ENCODE assay signal across 8 mouse cellular contexts in genomic region chr12:86946301-86946781, GRCm38 (mm10). TPM values are rescaled to one million over a fixed set of nuclear protein-coding genes. Genes with fewer than 3 reads are reported as not detected.
DNase-seq lines count a peak whose midpoint lies in the region; ATAC-seq and TF ChIP-seq lines count a peak whose summit lies in the region.
"Had no signal": no experiment of that assay in that cellular context is flagged by ENCODE, and none has a peak within 500 bp of the region (broad histone marks: within the 10 kb centered on the region; RNA-seq: fewer than 3 reads in every experiment).

No protein-coding gene starts in this region.

- peak overlapping the region; percentile 92 for H3K9ac ChIP-seq in lung, embryonic 14.5 days
- H3K9ac ChIP-seq in heart, postnatal 0 days (replicated peaks; ENCODE audit: low read depth, low read length) = peak overlapping the region; percentile 91

- H3K36me3 ChIP-seq in lung, embryonic 14.5 days (ENCODE audit: insufficient read depth) = no peaks in the 10 kb centered on the region
- H3K36me3 ChIP-seq in heart, postnatal 0 days (replicated peaks; ENCODE audit: control insufficient read depth, insufficient read depth, low read length) = no peaks in the 10 kb centered on the region

- no peak for TF ChIP-seq CTCF in lung, embryonic 14.5 days (IDR thresholded peaks at IDR 0.05; ENCODE audit: low read depth)
- no peak for TF ChIP-seq CTCF in heart, postnatal 0 days (IDR thresholded peaks at IDR 0.05; ENCODE audit: low read depth)

- H3K4me3 ChIP-seq in lung, embryonic 14.5 days (ENCODE audit: low read depth, low read length) = peak overlapping the region; percentile 71
- H3K4me3 ChIP-seq in brown adipose tissue, adult 24 weeks (ENCODE audit: insufficient read depth, low read depth, low read length) = peak overlapping the region; percentile 73
- peak overlapping the region; percentile 82 for H3K4me3 ChIP-seq in heart, postnatal 0 days (ENCODE audit: low read depth, low read length)

- under 1% methylated on average over 17 of the region's 17 CpGs for WGBS in lung, embryonic 14.5 days
- WGBS in heart, postnatal 0 days = under 1% methylated on average over 17 of the region's 17 CpGs

- no peak for TF ChIP-seq EP300 in heart, postnatal 0 days (IDR thresholded peaks at IDR 0.05; ENCODE audit: low read depth)

- H3K9me3 ChIP-seq in lung, embryonic 14.5 days (ENCODE audit: low read depth, low read length) = no peaks in the 10 kb centered on the region
- no peaks in the 10 kb centered on the region for H3K9me3 ChIP-seq in heart, postnatal 0 days (replicated peaks; ENCODE audit: control insufficient read depth, low read length)

- peak overlapping the region; percentile 86 for H3K4me2 ChIP-seq in lung, embryonic 14.5 days
- H3K4me2 ChIP-seq in heart, postnatal 0 days (ENCODE audit: low read depth, low read length) = peak overlapping the region; percentile 96

- H3K4me1 ChIP-seq in lung, embryonic 14.5 days (ENCODE audit: insufficient read depth) = peaks cover 18% of the 10 kb centered on the region
- H3K4me1 ChIP-seq in brown adipose tissue, adult 24 weeks (ENCODE audit: control insufficient read depth, insufficient read depth, insufficient read length, low read length) = peaks cover 6% of the 10 kb centered on the region
- peaks cover 36% of the 10 kb centered on the region for H3K4me1 ChIP-seq in heart, postnatal 0 days (ENCODE audit: control insufficient read depth, insufficient read depth)

- DNase-seq in lung, embryonic 14.5 days = peak; percentile 57
- DNase-seq in lung, adult 18-20 months = no peak
- DNase-seq in heart, postnatal 0 days (ENCODE audit: low spot score) = peak; percentile 43
- peak; percentile 20 for DNase-seq in lung, postnatal 36 days
- DNase-seq in gastrocnemius, postnatal 25 days = no peak

- H3K27me3 ChIP-seq in lung, embryonic 14.5 days (ENCODE audit: insufficient read depth, low read length) = no peaks in the 10 kb centered on the region
- no peaks in the 10 kb centered on the region for H3K27me3 ChIP-seq in heart, postnatal 0 days (ENCODE audit: control insufficient read depth, insufficient read depth, low read length)

- peak overlapping the region; percentile 99 for H3K27ac ChIP-seq in lung, embryonic 14.5 days (ENCODE audit: low read depth)
- peak overlapping the region; percentile 93 for H3K27ac ChIP-seq in brown adipose tissue, adult 24 weeks (replicated peaks; ENCODE audit: low read depth, low read length)
- H3K27ac ChIP-seq in heart, postnatal 0 days (ENCODE audit: low read depth) = peak overlapping the region; percentile 100

- no peak for ATAC-seq in lung, embryonic 14.5 days (ENCODE audit: insufficient read depth)
- ATAC-seq in heart, postnatal 0 days (ENCODE audit: insufficient read depth, low read depth) = no peak
- ATAC-seq in monocyte, adult 5-6 weeks (replicated peaks; ENCODE audit: insufficient number of reproducible peaks, low FRiP score, low TSS enrichment, poor library complexity, severe bottlenecking) = no peak

RNA-seq across cellular contexts. Expression of gene Cipc, which starts 0.5 kb away (rescaled TPM):
- 22.4 and 24.3 TPM in 2 replicates for polyA plus RNA-seq in lung, embryonic 14.5 days (2014; fragmentation: Nextera tagmentation; extraction: Ambion mirVana)
- polyA plus RNA-seq in brown adipose tissue, adult 24 weeks (2012; ENCODE audit: insufficient read depth, insufficient read length, missing spikeins) = 15.9 and 16.4 TPM in 2 replicates
- 26.2 and 41.6 TPM in 2 replicates for total RNA-seq in heart, postnatal 0 days (2014; rRNA removed; ENCODE audit: low replicate concordance)
- 18.7 and 20.9 TPM in 2 replicates for polyA plus RNA-seq in heart, postnatal 0 days (2015; fragmentation: Nextera tagmentation; extraction: Ambion mirVana)
- total RNA-seq in monocyte, adult 5-6 weeks (2017) = 25.1 to 34.7 TPM (median 25.9 TPM) in 3 replicates
- total RNA-seq in gastrocnemius, postnatal 25 days (2021) = 10 to 100 TPM; 22.7 to 32.3 TPM

RNA-seq across cellular contexts. Expression of gene Zdhhc22, which starts 43.9 kb away (rescaled TPM):
- polyA plus RNA-seq in lung, embryonic 14.5 days (2014; fragmentation: Nextera tagmentation; extraction: Ambion mirVana) = 0.05 TPM in 1 of 2 replicates, not detected in the other
- not detected in 2 replicates for polyA plus RNA-seq in brown adipose tissue, adult 24 weeks (2012; ENCODE audit: insufficient read depth, insufficient read length, missing spikeins)
- total RNA-seq in heart, postnatal 0 days (2014; rRNA removed; ENCODE audit: low replicate concordance) = not detected in 2 replicates
- polyA plus RNA-seq in heart, postnatal 0 days (2015; fragmentation: Nextera tagmentation; extraction: Ambion mirVana) = 0.05 TPM in 1 of 2 replicates, not detected in the other
- 0.38 TPM in 1 of 3 replicates, not detected in the others for total RNA-seq in monocyte, adult 5-6 weeks (2017)
- total RNA-seq in gastrocnemius, postnatal 25 days (2021) = not detected
- polyA plus RNA-seq: large intestine, adult 2 months had no signal

Comparison
In these comparisons a context has a peak if more than half of its experiments do, and no peak if none do; other contexts are left out.
1. DNase-seq: peak in lung, embryonic 14.5 days (single experiment), heart, postnatal 0 days (single experiment) and lung, postnatal 36 days (single experiment); none in lung, adult 18-20 months (0 of 2) and gastrocnemius, postnatal 25 days (single experiment).
2. Peak in every context shown above with its lines, with median percentiles within 50 percentile points of each other: H3K27ac ChIP-seq and H3K4me3 ChIP-seq.